Mouse (Mus musculus): ENCODE measurements around the gene 1700016D06Rik. TPM values are rescaled to one million over a fixed set of nuclear protein-coding genes. Genes with fewer than 3 reads are reported as not detected.

The 1700016D06Rik gene
- polyA plus RNA-seq, 1 experiment from 2014 or later: not detected

DNA sequence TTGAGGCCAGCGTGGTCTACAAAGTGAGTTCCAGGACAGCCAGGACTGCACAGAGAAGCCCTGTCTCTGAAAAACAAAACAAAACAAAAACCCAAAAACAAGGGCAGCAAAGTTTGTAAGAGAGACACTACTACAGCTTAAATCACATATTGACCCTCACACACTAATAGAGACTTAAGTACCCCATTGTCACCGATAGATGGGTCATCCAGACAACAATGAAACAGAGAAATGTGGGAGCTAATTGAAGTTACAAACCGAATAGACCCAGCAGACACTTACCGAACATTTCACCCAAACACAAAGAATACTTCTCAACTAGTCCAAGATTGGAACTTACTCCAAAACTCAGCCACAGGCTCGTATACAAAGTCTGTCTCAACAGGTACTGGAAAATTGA lies 50.8 kb downstream of the 1700016D06Rik start:
- no peaks in the 10 kb centered on the region for H3K9me3 ChIP-seq
- no peak overlapping the region for H3K27ac ChIP-seq
- no peaks in the 10 kb centered on the region for H3K27me3 ChIP-seq (ENCODE audit: poor library complexity, severe bottlenecking)
- no peak for DNase-seq (ENCODE audit: extremely low spot score, low spot score)
- H3K4me1 ChIP-seq: peaks cover 10% of the 10 kb centered on the region
- no peaks in the 10 kb centered on the region for H3K36me3 ChIP-seq (replicated peaks)
- H3K4me3 ChIP-seq: no peak overlapping the region
- WGBS: 84% methylated on average over 5 of the region's 5 CpGs

GRCm38 (mm10) chr8:11643123-11643522 lies 57.7 kb downstream of the 1700016D06Rik start:
- DNase-seq (ENCODE audit: extremely low spot score, low spot score): no peak
- 92% methylated on average over 2 of the region's 2 CpGs for WGBS

GRCm38 (mm10) chr8:11640606-11641005 lies 60.3 kb downstream of the 1700016D06Rik start:
- DNase-seq (ENCODE audit: extremely low spot score, low spot score): no peak
- peaks cover 15% of the 10 kb centered on the region for H3K4me1 ChIP-seq
- H3K4me3 ChIP-seq: no peak overlapping the region
- H3K36me3 ChIP-seq (replicated peaks): peaks cover 32% of the 10 kb centered on the region
- H3K27ac ChIP-seq: no peak overlapping the region
- H3K9me3 ChIP-seq: no peaks in the 10 kb centered on the region; the same call in 1 of the 2 replicates
- no peaks in the 10 kb centered on the region for H3K27me3 ChIP-seq (ENCODE audit: poor library complexity, severe bottlenecking)
- WGBS: 61% methylated on average over 2 of the region's 2 CpGs

More at GRCm38 (mm10) chr8:11643123-11643522, 57.7 kb downstream of the 1700016D06Rik start:
- Histone ChIP-seq H3K9me3 (no peaks in the 10 kb centered on the region; the same call in 1 of the 2 replicates), H3K4me1 (peaks cover 10% of the 10 kb centered on the region), H3K36me3 (replicated peaks) (peaks cover 26% of the 10 kb centered on the region), H3K4me3 (no peak overlapping the region), H3K27me3 (ENCODE audit: poor library complexity, severe bottlenecking) (no peaks in the 10 kb centered on the region), H3K27ac (no peak overlapping the region)

- Histone ChIP-seq H3K36me3 (replicated peaks) (peaks cover 45% of the 10 kb centered on the region), H3K9me3 (no peaks in the 10 kb centered on the region; the same call in 1 of the 2 replicates), H3K4me3 (no peak overlapping the region), H3K4me1 (peaks cover 35% of the 10 kb centered on the region), H3K27ac (no peak overlapping the region; the same call in 1 of the 2 replicates), H3K27me3 (ENCODE audit: poor library complexity, severe bottlenecking) (no peaks in the 10 kb centered on the region)
- no peak for DNase-seq (ENCODE audit: extremely low spot score, low spot score)
- WGBS: 96% methylated on average over 7 of the region's 7 CpGs
These were observed 63.3 kb downstream of the 1700016D06Rik start for GRCm38 (mm10) chr8:11637531-11637930.

GRCm38 (mm10) chr8:11636324-11637057 lies 64.4 kb downstream of the 1700016D06Rik start:
- Histone ChIP-seq H3K36me3 (replicated peaks) (peaks cover 52% of the 10 kb centered on the region), H3K4me3 (peak overlapping the region; percentile 79), H3K9me3 (no peaks in the 10 kb centered on the region; the same call in 1 of the 2 replicates), H3K4me1 (peaks cover 38% of the 10 kb centered on the region), H3K27me3 (ENCODE audit: poor library complexity, severe bottlenecking) (no peaks in the 10 kb centered on the region), H3K27ac (peak overlapping the region; percentile 99)
- 3% methylated on average over 30 of the region's 30 CpGs for WGBS
- DNase-seq (ENCODE audit: extremely low spot score, low spot score): peak; percentile 90

DNA sequence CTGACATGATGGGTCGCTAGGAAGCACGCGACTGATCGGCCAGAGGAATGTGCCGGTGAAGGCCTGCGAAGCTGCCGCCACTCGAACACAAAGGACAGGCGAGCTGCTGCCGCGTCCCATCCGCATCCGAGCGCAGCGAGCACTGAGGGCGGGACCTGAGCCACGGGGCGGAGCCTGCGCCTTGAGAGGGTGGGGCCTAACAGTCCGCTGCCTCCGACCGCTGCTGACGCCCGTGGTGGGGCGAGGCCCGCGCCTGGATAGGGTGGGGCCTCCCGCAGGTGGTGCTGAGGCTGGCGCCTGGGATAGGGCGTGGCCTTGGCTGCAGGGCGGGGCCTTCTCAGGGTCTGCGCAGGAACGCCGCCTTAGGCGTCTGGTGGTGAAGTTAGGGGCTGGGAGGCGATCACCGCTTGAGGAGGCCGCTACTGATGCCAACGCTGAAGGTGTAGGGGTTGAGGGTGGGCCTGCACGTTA lies 65.2 kb downstream of the 1700016D06Rik start, which contains the start of gene Ankrd10:
Gene Ankrd10 (minus strand): TSS at position 147 of the 471 bp plus-strand sequence.
- no peaks in the 10 kb centered on the region for H3K27me3 ChIP-seq (ENCODE audit: poor library complexity, severe bottlenecking)
- H3K9me3 ChIP-seq: no peaks in the 10 kb centered on the region
- H3K4me3 ChIP-seq: peak within 1 kb of the TSS; percentile 79
- H3K36me3 ChIP-seq (replicated peaks): peaks cover 54% of the 10 kb centered on the region
- H3K27ac ChIP-seq: peak within 1 kb of the TSS; percentile 99
- under 1% methylated on average over 40 of the region's 40 CpGs for WGBS
- peak; percentile 97 for DNase-seq (ENCODE audit: extremely low spot score, low spot score)
- peaks cover 39% of the 10 kb centered on the region for H3K4me1 ChIP-seq

DNA sequence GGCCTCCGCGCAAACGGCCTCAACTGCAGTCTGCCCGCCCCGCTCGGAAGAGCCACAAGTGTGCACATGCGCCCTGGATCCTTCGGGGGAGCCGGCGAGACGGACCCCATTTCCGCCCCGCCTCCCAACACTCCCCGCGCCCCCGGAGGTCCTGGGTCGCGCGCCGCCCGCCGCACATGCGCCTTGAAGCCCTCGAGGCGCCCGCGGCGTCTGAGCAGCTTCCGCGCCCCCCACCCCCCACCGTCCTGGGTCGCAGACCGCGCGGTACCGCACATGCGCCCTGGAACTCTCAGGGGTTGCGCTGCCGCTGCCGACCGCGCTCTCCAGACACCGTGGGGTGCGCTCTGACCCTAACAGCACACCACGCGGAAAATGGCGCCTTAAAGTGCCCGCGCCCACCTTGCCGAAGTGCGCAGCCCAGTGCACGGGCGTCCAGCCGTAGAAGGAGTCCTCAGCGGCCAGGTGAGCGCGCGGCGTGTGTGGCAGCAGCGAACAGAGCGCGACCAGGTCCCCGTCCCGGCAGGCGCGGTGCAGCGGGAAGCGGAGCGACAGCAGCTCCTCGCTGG lies 65.8 kb downstream of the 1700016D06Rik start:
- H3K4me3 ChIP-seq: peak overlapping the region; percentile 79
- H3K36me3 ChIP-seq (replicated peaks): peaks cover 54% of the 10 kb centered on the region
- peak overlapping the region; percentile 99 for H3K27ac ChIP-seq
- H3K9me3 ChIP-seq: no peaks in the 10 kb centered on the region
- H3K4me1 ChIP-seq: peaks cover 44% of the 10 kb centered on the region
- WGBS: under 1% methylated on average over 70 of the region's 70 CpGs
- no peaks in the 10 kb centered on the region for H3K27me3 ChIP-seq (ENCODE audit: poor library complexity, severe bottlenecking)
- peak; percentile 87 for DNase-seq (ENCODE audit: extremely low spot score, low spot score)

DNA sequence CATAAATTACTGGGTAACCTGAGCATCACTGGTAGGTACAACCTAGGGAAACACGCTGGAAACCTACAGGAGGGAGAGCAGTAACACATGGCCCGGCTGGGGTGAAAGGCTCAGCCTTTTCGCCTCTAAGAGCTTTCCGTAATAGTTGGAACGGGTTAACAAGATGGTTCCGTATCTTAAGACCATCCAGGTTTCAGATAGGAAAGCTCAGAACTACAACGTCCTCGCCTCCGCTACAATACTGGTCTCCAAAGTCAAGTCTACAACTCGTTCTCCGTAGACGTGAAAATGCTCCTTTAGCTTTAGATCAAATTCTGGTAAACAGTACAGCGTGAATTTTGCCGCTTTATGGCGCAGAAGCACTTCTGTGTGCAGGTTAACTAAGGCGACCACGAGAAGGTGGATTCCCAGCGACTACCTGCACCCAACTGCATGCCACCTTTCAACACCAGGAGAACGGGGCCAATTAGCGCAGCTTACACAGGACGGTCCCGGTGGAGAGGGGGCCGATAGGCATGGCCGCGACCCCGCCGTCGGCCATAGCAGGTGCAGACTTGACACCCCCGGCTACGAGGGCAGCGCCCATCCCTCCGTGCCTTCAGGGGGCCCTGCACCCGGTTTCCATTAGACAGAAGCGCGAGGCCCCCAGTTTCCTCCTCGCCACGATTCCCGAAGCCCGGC lies 66.4 kb downstream of the 1700016D06Rik start:
- H3K27ac ChIP-seq: peak overlapping the region; percentile 99
- no peak for DNase-seq (ENCODE audit: extremely low spot score, low spot score)
- under 1% methylated on average over 39 of the region's 39 CpGs for WGBS

GRCm38 (mm10) chr8:11633414-11633813 lies 67.4 kb downstream of the 1700016D06Rik start:
- DNase-seq (ENCODE audit: extremely low spot score, low spot score): no peak
- Histone ChIP-seq H3K27me3 (ENCODE audit: poor library complexity, severe bottlenecking) (no peaks in the 10 kb centered on the region), H3K36me3 (replicated peaks) (peaks cover 60% of the 10 kb centered on the region), H3K4me3 (peak overlapping the region; percentile 79), H3K4me1 (peaks cover 48% of the 10 kb centered on the region), H3K27ac (no peak overlapping the region), H3K9me3 (no peaks in the 10 kb centered on the region)
- WGBS: 81% methylated on average over 7 of the region's 7 CpGs

More for the DNA sequence above, 66.4 kb downstream of the 1700016D06Rik start:
- no peaks in the 10 kb centered on the region for H3K9me3 ChIP-seq
- H3K4me3 ChIP-seq: peak overlapping the region; percentile 79
- H3K36me3 ChIP-seq (replicated peaks): peaks cover 55% of the 10 kb centered on the region
- no peaks in the 10 kb centered on the region for H3K27me3 ChIP-seq (ENCODE audit: poor library complexity, severe bottlenecking)
- H3K4me1 ChIP-seq: peaks cover 48% of the 10 kb centered on the region

DNA sequence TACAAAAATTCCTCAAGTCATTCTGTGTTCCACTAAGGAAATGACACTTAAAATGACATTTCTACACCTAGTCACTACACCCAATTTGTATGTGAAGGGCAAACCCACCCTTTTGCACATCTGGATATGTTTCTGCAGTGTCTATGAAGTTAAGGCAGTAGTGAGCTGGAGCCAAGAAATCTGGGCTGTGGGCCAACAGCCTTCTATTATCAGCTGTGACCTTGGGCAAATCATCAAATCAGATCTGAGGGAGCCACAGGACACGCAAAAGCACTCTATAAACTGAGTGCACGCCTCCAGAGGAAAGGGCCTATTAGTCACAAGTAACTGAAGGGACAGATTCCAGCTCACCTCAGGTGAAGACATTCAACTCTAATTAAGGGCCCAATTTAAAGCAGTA lies 68.5 kb downstream of the 1700016D06Rik start:
- peaks cover 66% of the 10 kb centered on the region for H3K36me3 ChIP-seq (replicated peaks)
- H3K9me3 ChIP-seq: no peaks in the 10 kb centered on the region
- DNase-seq (ENCODE audit: extremely low spot score, low spot score): no peak
- no peak overlapping the region for H3K27ac ChIP-seq
- H3K4me1 ChIP-seq: peaks cover 48% of the 10 kb centered on the region
- 76% methylated on average over 2 of the region's 2 CpGs for WGBS
- H3K27me3 ChIP-seq (ENCODE audit: poor library complexity, severe bottlenecking): no peaks in the 10 kb centered on the region
- H3K4me3 ChIP-seq: peak overlapping the region; percentile 79; the same call in 1 of the 2 replicates

DNA sequence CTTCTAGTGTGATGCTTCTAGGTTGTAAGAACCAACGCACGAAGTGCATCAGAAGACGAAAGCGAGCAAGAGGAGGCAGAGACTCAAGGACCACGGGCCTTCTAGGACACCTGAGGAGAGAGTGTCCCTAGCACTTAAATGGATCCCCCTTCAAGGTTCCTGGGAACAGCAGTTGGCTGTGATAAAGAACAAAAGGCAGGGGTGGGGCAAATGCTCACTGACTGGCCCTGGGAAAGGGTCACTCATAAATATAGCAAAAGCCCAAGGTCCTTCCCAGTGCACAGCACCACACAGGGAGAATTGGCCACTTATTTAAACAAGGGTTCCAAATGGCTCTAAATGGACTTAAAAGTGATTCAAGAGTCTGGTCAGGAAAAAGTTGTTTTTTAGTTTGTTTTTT lies 71.7 kb downstream of the 1700016D06Rik start:
- 92% methylated on average over 5 of the region's 5 CpGs for WGBS

DNA sequence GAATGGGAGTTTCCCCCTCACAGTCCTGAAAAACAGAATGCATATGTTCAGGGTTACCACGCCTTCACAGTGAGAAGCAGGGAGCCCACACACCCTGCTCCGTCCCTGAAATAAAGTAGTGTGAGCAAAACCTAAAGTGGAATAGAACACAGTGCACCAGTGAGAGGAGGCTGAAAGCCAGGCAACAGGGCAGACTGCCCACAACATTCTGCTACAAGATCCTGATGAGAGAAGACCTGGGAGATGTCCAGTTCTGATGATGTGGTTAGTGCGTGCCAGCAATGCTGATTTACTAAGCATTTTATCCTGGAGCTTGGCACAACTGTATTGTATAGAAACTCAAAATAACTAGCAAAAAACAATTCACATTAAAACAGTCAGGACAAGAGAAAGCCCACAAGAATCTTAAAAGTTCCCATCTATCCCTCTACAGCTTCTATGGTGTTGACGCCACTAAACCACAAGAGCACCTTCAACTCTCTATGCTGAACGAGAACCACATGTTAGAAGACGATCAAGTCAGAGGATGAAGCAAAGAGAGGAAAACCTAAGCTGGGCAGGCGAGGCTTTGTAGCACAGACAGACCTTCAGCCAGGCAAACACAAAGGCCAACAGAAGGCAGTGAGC lies 72.2 kb downstream of the 1700016D06Rik start:
- Histone ChIP-seq H3K27ac (no peak overlapping the region), H3K4me1 (peaks cover 24% of the 10 kb centered on the region), H3K9me3 (no peaks in the 10 kb centered on the region), H3K27me3 (ENCODE audit: poor library complexity, severe bottlenecking) (no peaks in the 10 kb centered on the region), H3K36me3 (replicated peaks) (peaks cover 100% of the 10 kb centered on the region), H3K4me3 (no peak overlapping the region)
- no peak for DNase-seq (ENCODE audit: extremely low spot score, low spot score)
- 81% methylated on average over 7 of the region's 7 CpGs for WGBS

More for the DNA sequence above, 71.7 kb downstream of the 1700016D06Rik start:
- Histone ChIP-seq H3K27me3 (ENCODE audit: poor library complexity, severe bottlenecking) (no peaks in the 10 kb centered on the region), H3K27ac (no peak overlapping the region), H3K36me3 (replicated peaks) (peaks cover 96% of the 10 kb centered on the region), H3K4me1 (peaks cover 30% of the 10 kb centered on the region), H3K9me3 (no peaks in the 10 kb centered on the region), H3K4me3 (no peak overlapping the region)
- DNase-seq (ENCODE audit: extremely low spot score, low spot score): no peak
